ENCODE assay signal across 8 mouse cellular contexts in genomic region chr5:34168950-34169891, GRCm38 (mm10). TPM values are rescaled to one million over a fixed set of nuclear protein-coding genes. Genes with fewer than 3 reads are reported as not detected.
A peak's percentile ranks its signal among the peaks of the same experiment; 100 is the strongest.
DNase-seq lines count a peak whose midpoint lies in the region; ATAC-seq lines count a peak whose summit lies in the region.

Gene Poln (minus strand): TSS chr5:34169448.
Gene Haus3 (minus strand): TSS chr5:34169527.

- peaks cover 24% of the 10 kb centered on the region for H3K36me3 ChIP-seq in heart, embryonic 14.5 days (ENCODE audit: control insufficient read depth, insufficient read depth, low read length)
- H3K36me3 ChIP-seq in liver, embryonic 13.5 days, result peaks cover 10% of the 10 kb centered on the region
- H3K36me3 ChIP-seq in stomach, embryonic 16.5 days (ENCODE audit: control insufficient read depth, insufficient read depth, low read length), result peaks cover 11% of the 10 kb centered on the region; the same call in 1 of the 2 replicates

- ATAC-seq in CD4-positive, CD25-positive, alpha-beta regulatory T cell, adult 4 months, result peak; percentile 89
- peak; percentile 98 for ATAC-seq in heart, embryonic 14.5 days (ENCODE audit: insufficient number of reproducible peaks, insufficient read depth, low FRiP score, low read depth)
- ATAC-seq in liver, embryonic 13.5 days (ENCODE audit: low read depth), result peak; percentile 99
- peak; percentile 100 for ATAC-seq in stomach, embryonic 16.5 days (ENCODE audit: insufficient read depth, low FRiP score)

- 1% methylated on average over 57 of the region's 57 CpGs for WGBS in heart, embryonic 14.5 days
- under 1% methylated on average over 57 of the region's 57 CpGs for WGBS in liver, embryonic 13.5 days (ENCODE audit: insufficient replicate concordance)
- WGBS in stomach, embryonic 16.5 days, result under 1% methylated on average over 57 of the region's 57 CpGs

- peaks cover 0 to 12% of the 10 kb centered on the region in 2 experiments; a peak in 3 of 4 replicates for H3K4me1 ChIP-seq in heart, embryonic 14.5 days (ENCODE audit: control insufficient read depth in 2 of 2, insufficient read depth in 2 of 2, low read length in 2 of 2)
- peaks cover 40% of the 10 kb centered on the region for H3K4me1 ChIP-seq in liver, embryonic 13.5 days (replicated peaks)
- peaks cover 19% of the 10 kb centered on the region for H3K4me1 ChIP-seq in stomach, embryonic 16.5 days (ENCODE audit: control insufficient read depth, insufficient read depth, low read length)

- H3K27ac ChIP-seq in heart, embryonic 14.5 days (replicated peaks in 1 of 2; ENCODE audit: control insufficient read depth in 1 of 2, insufficient read depth in 1 of 2, low read depth in 2 of 2, low read length in 2 of 2), result peak within 1 kb of the TSS; percentile 85 to 86
- H3K27ac ChIP-seq in liver, embryonic 13.5 days, result peak within 1 kb of the TSS; percentile 94
- peak within 1 kb of the TSS; percentile 92 for H3K27ac ChIP-seq in stomach, embryonic 16.5 days (ENCODE audit: low read length)

- H3K27me3 ChIP-seq in heart, embryonic 14.5 days (ENCODE audit: control insufficient read depth, insufficient read depth, low read length), result no peaks in the 10 kb centered on the region
- no peaks in the 10 kb centered on the region for H3K27me3 ChIP-seq in liver, embryonic 13.5 days
- H3K27me3 ChIP-seq in stomach, embryonic 16.5 days (ENCODE audit: control insufficient read depth, insufficient read depth, low read length), result no peaks in the 10 kb centered on the region

- peak within 1 kb of the TSS; percentile 78 to 83 for H3K4me3 ChIP-seq in heart, embryonic 14.5 days (ENCODE audit: control insufficient read depth in 1 of 2, insufficient read depth in 1 of 2, low read depth in 1 of 2, low read length in 2 of 2)
- peak within 1 kb of the TSS; percentile 89 for H3K4me3 ChIP-seq in liver, embryonic 13.5 days (replicated peaks)
- peak within 1 kb of the TSS; percentile 91 for H3K4me3 ChIP-seq in stomach, embryonic 16.5 days (replicated peaks; ENCODE audit: low read length)

- H3K9ac ChIP-seq in heart, embryonic 14.5 days (ENCODE audit: low read length), result peak within 1 kb of the TSS; percentile 92
- peak within 1 kb of the TSS; percentile 90 for H3K9ac ChIP-seq in liver, embryonic 13.5 days
- peak within 1 kb of the TSS; percentile 92 for H3K9ac ChIP-seq in stomach, embryonic 16.5 days (ENCODE audit: low read length)

- H3K9me3 ChIP-seq in heart, embryonic 14.5 days (ENCODE audit: control insufficient read depth, low read length), result no peaks in the 10 kb centered on the region
- no peaks in the 10 kb centered on the region for H3K9me3 ChIP-seq in liver, embryonic 13.5 days (replicated peaks)
- no peaks in the 10 kb centered on the region for H3K9me3 ChIP-seq in stomach, embryonic 16.5 days (replicated peaks; ENCODE audit: control insufficient read depth, low read length)

- DNase-seq in c-Kit-negative CD71-positive TER-119-positive erythroid progenitor cells, embryonic 14.5 days (ENCODE audit: low read depth, low spot score), result peak; percentile 96
- peak; percentile 96 for DNase-seq in fibroblast of lung, adult 2 months (ENCODE audit: low read depth)
- DNase-seq in kidney, postnatal 14 days, result peak; percentile 98
- peak; percentile 99 for DNase-seq in liver, embryonic 13.5 days
- DNase-seq in neural tube, embryonic 10.5 days (ENCODE audit: extremely low spot score, low spot score), result peak; percentile 96

- H3K4me2 ChIP-seq in heart, embryonic 14.5 days (ENCODE audit: low read length), result peak within 1 kb of the TSS; percentile 83
- H3K4me2 ChIP-seq in liver, embryonic 13.5 days, result peak within 1 kb of the TSS; percentile 77
- peak within 1 kb of the TSS; percentile 74 for H3K4me2 ChIP-seq in stomach, embryonic 16.5 days (ENCODE audit: low read depth, low read length)

RNA-seq across cellular contexts. Expression of gene Poln, which starts in this region (rescaled TPM):
- 1 to 10 TPM in 1 of 2 experiments, under 1 TPM in 1; 0.77 to 3.5 TPM for polyA plus RNA-seq in CD4-positive, CD25-positive, alpha-beta regulatory T cell, adult 4 months (2017; shearing (Covaris generic))
- 0.47 and 1.0 TPM in 2 replicates for polyA plus RNA-seq in heart, embryonic 14.5 days (2014; fragmentation: Nextera tagmentation; extraction: Ambion mirVana)
- polyA plus RNA-seq in liver, embryonic 13.5 days (2015; fragmentation: Nextera tagmentation; extraction: Ambion mirVana), result 0.64 and 0.97 TPM in 2 replicates
- 0.72 and 1.1 TPM in 2 replicates for polyA plus RNA-seq in stomach, embryonic 16.5 days (2015; fragmentation: Nextera tagmentation; extraction: Ambion mirVana)

RNA-seq across cellular contexts. Expression of gene Haus3, which starts in this region (rescaled TPM):
- polyA plus RNA-seq in CD4-positive, CD25-positive, alpha-beta regulatory T cell, adult 4 months (2017; shearing (Covaris generic)), result 10 to 100 TPM; 80.1 to 90.0 TPM
- 18.4 and 20.0 TPM in 2 replicates for polyA plus RNA-seq in heart, embryonic 14.5 days (2014; fragmentation: Nextera tagmentation; extraction: Ambion mirVana)
- polyA plus RNA-seq in liver, embryonic 13.5 days (2015; fragmentation: Nextera tagmentation; extraction: Ambion mirVana), result 31.0 and 42.5 TPM in 2 replicates
- polyA plus RNA-seq in stomach, embryonic 16.5 days (2015; fragmentation: Nextera tagmentation; extraction: Ambion mirVana), result 26.2 and 30.9 TPM in 2 replicates

Comparison
In these comparisons a context has a peak if more than half of its experiments do, and no peak if none do; other contexts are left out.
1. Peak in every context shown above with its lines: DNase-seq, ATAC-seq, H3K4me3 ChIP-seq and H3K27ac ChIP-seq.